In genomic region chr9:62522791-62523471, GRCm38 (mm10) we compare ENCODE assay signal across 8 mouse cellular contexts. TPM values are rescaled to one million over a fixed set of nuclear protein-coding genes. Genes with fewer than 3 reads are reported as not detected.
DNase-seq lines count a peak whose midpoint lies in the region; ATAC-seq lines count a peak whose summit lies in the region.

No protein-coding gene starts in this region.

- no peaks in the 10 kb centered on the region for H3K27me3 ChIP-seq in heart, embryonic 12.5 days (replicated peaks)
- no peaks in the 10 kb centered on the region for H3K27me3 ChIP-seq in kidney, embryonic 14.5 days (ENCODE audit: control insufficient read depth, insufficient read depth, low read length)

- no peak overlapping the region for H3K4me3 ChIP-seq in heart, embryonic 12.5 days
- no peak overlapping the region for H3K4me3 ChIP-seq in kidney, embryonic 14.5 days (ENCODE audit: low read length)

- peak; percentile 59; the same call in 1 of the 2 replicates for ATAC-seq in heart, embryonic 12.5 days (ENCODE audit: insufficient number of reproducible peaks, low FRiP score)
- ATAC-seq in kidney, embryonic 14.5 days (ENCODE audit: low FRiP score, low TSS enrichment), result no peak

- peak overlapping the region; percentile 52; the same call in 1 of the 2 replicates for H3K27ac ChIP-seq in heart, embryonic 12.5 days (ENCODE audit: poor library complexity, severe bottlenecking)
- H3K27ac ChIP-seq in kidney, embryonic 14.5 days (ENCODE audit: low read depth, low read length), result peak overlapping the region; percentile 73

- no peaks in the 10 kb centered on the region for H3K36me3 ChIP-seq in heart, embryonic 12.5 days
- no peaks in the 10 kb centered on the region for H3K36me3 ChIP-seq in kidney, embryonic 14.5 days (ENCODE audit: control insufficient read depth, insufficient read depth, low read length)

- WGBS in heart, embryonic 12.5 days, result 18% methylated on average over 15 of the region's 15 CpGs
- WGBS in kidney, embryonic 14.5 days, result 34% methylated on average over 15 of the region's 15 CpGs

- H3K9me3 ChIP-seq in heart, embryonic 12.5 days (replicated peaks), result no peaks in the 10 kb centered on the region
- no peaks in the 10 kb centered on the region for H3K9me3 ChIP-seq in kidney, embryonic 14.5 days (ENCODE audit: control insufficient read depth, low read length)

- DNase-seq in ES-CJ7 (ENCODE audit: low read depth, low spot score), result peak; percentile 42
- DNase-seq in adrenal gland, postnatal 25 days, result peak; percentile 48
- peak; percentile 87 for DNase-seq in lung, postnatal 25 days (ENCODE audit: low spot score)
- no peak for DNase-seq in natural killer cell, adult 2 months (ENCODE audit: low spot score in 2 of 2)
- no peak for DNase-seq in testis, postnatal 10 days (ENCODE audit: low spot score)
- DNase-seq in frontal cortex, postnatal 36 days (ENCODE audit: low spot score in 2 of 2), result no peak

- H3K9ac ChIP-seq in heart, embryonic 12.5 days, result no peak overlapping the region
- no peak overlapping the region; the same call in 1 of the 2 replicates for H3K9ac ChIP-seq in kidney, embryonic 14.5 days (ENCODE audit: low read depth, low read length)

- H3K4me1 ChIP-seq in heart, embryonic 12.5 days (replicated peaks), result peaks cover 71% of the 10 kb centered on the region
- peaks cover 38% of the 10 kb centered on the region for H3K4me1 ChIP-seq in kidney, embryonic 14.5 days (ENCODE audit: control insufficient read depth, insufficient read depth, low read length)

- H3K4me2 ChIP-seq in heart, embryonic 12.5 days, result peak overlapping the region; percentile 24
- peak overlapping the region; percentile 15; the same call in 1 of the 2 replicates for H3K4me2 ChIP-seq in kidney, embryonic 14.5 days (replicated peaks; ENCODE audit: low read depth, low read length)

RNA-seq across cellular contexts. Expression of gene Coro2b, which starts 13.9 kb away (rescaled TPM):
- 16.2 and 20.4 TPM in 2 replicates for total RNA-seq in adrenal gland, postnatal 25 days (2021)
- polyA plus RNA-seq in heart, embryonic 12.5 days (2016; fragmentation: Nextera tagmentation; extraction: Ambion mirVana), result 5.8 and 6.0 TPM in 2 replicates
- 9.3 and 16.5 TPM in 2 replicates for polyA plus RNA-seq in kidney, embryonic 14.5 days (2014; fragmentation: Nextera tagmentation; extraction: Ambion mirVana)

Comparison
In these comparisons a context has a peak if more than half of its experiments do, and no peak if none do; other contexts are left out.
1. DNase-seq: peak in ES-CJ7 (single experiment), adrenal gland, postnatal 25 days (single experiment) and lung, postnatal 25 days (single experiment); none in natural killer cell, adult 2 months (0 of 2), testis, postnatal 10 days (single experiment) and frontal cortex, postnatal 36 days (0 of 2).